Mouse (Mus musculus) thymus, postnatal 10 days (tissue): ENCODE measurements at regions not wholly inside any gene's neighbourhood (a gene's known extent, or its start where the extent isn't known, plus 50 kb on each side); places are given as distances from the start of the nearest gene placed in this dataset.

Source experiments
- DNase-seq, 2 experiments: peaks; one replicate each; pipeline ENCODE4 v3.0.0; 2021; ENCODE audit warnings: low spot score in 2 of 2

GRCm38 (mm10) chr6:101484526-101485287 is 107.0 kb upstream of the Pdzrn3 start:
- no peak for DNase-seq

- DNase-seq = no peak
Observed at GRCm38 (mm10) chr6:101482635-101483465, 105.2 kb upstream of the Pdzrn3 start.

GRCm38 (mm10) chr6:101473956-101474355 is 96.3 kb upstream of the Pdzrn3 start:
- no peak for DNase-seq

- DNase-seq = no peak
Observed at GRCm38 (mm10) chr6:101473257-101473925, 95.7 kb upstream of the Pdzrn3 start.

GRCm38 (mm10) chr6:101464910-101465309 is 87.2 kb upstream of the Pdzrn3 start:
- DNase-seq = no peak

- DNase-seq = no peak
Observed at GRCm38 (mm10) chr6:101463812-101464320, 86.2 kb upstream of the Pdzrn3 start.

- DNase-seq = no peak
Observed at GRCm38 (mm10) chr6:101446720-101447119, 69.0 kb upstream of the Pdzrn3 start.

- DNase-seq = no peak
Observed at GRCm38 (mm10) chr6:101446316-101446715, 68.6 kb upstream of the Pdzrn3 start.

GRCm38 (mm10) chr6:101432769-101433168 is 55.1 kb upstream of the Pdzrn3 start:
- no peak for DNase-seq

GRCm38 (mm10) chr6:101429634-101430033 is 51.9 kb upstream of the Pdzrn3 start:
- no peak for DNase-seq
